Mouse (Mus musculus): ENCODE measurements around the gene Aaed1.

Gene Aaed1

DNA sequence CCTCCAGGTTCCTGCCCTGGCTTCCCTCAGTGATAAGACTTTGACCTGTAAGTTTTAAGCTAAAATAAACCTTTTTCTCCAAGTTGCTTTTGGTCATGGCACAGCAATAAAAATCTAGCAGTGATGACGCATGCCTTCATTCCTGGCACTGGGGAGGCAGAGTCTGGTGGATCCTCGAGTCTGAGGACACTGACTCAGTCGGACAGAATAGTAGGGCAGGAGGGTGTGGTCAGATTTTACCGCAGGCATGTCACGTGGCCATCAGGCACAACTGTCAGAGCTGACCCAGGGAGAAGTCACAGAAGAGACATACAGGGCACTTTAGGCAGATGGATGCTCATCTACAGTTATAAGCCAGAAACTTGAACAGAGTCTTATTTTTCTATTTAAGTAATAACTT lies 60.4 kb downstream of the Aaed1 start:
- no peak for DNase-seq (ENCODE audit: low spot score in 2 of 2)

DNA sequence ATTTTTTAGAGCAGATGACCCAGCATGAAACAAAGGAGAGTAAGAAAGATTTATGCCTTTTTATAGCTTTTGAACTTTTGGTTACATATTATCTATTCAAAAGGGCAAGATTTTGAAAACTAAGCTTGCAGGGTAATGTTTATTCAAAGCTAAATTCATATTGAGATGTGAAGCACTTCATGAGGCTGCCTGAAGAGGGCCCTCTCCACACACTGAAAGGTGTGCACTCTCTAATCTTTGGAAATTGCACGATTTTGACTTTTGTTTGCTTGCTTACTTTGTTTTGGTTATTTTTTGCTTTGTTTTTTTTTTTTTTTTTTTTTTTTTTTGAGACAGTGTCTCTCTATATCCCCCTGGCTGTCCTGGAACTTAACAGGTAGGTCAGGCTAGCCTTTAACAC lies 62.1 kb downstream of the Aaed1 start:
- no peak for DNase-seq (ENCODE audit: low spot score in 2 of 2)

DNA sequence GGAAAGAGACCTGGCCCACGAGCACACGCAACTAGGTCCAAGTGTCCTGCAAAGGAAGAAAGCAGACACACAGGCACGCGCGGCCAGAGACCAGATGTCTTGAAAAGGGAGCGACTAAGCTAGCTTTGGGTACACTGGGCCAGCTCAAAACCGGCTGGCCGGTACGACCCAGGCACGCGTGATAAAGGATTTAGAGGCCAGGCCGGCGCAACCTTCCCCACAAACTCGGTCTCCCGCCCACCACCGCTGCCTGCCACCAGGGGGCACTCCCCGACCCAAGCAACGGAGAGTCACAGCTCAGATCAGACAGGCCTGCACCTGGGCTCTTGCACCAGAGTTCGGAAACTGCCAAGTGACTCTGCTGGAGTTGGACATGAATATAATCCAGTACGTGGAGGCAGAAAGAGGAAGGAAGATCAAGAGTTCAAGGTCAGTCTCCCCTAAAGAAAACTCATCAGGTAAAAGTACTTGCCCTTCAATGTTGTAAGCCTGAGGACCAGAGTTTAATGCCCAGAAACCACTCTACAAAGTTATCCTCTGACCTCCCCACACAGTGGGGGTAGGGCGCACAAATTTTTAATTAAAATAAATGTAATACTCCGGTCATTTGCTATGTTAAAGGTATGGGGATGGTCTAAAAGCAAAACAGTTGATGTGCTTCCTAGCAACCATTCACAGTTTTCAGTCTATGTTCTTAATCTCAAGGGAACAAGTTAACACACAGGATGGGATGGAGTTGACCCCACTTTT lies 63.6 kb downstream of the Aaed1 start:
- peak; percentile 83 to 90 for DNase-seq (ENCODE audit: low spot score in 2 of 2)

DNA sequence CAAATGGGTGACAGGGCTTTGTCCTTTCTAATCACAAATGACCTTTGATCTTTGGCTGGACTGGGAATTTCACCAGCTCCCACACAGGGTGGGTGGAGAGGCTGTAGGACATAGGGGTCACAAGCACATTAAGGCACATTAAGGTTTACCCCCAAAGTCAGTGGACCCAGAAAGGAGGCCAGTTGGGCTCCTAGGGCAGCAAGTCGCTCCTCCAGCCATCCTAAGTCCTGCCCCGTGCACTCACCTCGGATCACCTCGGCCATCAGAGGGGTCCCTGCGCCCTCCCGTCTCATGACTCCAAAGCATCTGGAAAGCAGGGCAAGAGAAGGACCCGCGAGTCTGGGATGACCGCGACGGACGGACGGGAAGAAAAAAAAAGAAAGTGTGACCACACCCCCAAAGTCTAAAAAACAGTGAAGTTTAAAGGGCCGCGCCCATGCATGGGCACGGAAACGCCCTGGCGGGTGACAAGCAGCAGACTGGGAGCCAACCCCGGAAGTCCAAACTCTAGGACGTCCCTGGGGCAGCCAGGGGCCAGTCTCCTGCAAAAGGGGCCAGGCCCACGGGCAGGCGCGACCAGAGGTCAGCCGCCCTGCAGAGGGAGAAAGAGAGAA lies 64.2 kb downstream of the Aaed1 start:
- DNase-seq (ENCODE audit: low spot score in 2 of 2): peak; percentile 62 to 63

DNA sequence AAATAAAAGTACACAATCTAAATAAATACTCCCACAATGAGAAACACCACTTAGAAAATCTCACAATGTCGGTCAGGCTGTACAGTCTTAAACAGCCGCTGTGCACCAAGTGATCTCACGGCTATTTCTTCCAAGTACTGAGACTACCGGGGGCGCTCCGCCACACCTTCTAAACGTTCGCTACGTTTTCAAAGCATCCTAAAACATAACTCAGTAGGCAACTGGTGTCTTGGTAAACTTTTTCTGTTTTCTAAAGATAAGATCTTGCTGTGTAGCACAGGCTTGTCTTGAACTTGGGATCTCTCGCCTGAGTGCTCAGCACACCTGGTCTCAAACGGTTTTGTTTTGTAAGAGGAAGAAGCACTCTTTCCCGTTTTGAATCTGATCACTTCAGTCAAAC lies 66.4 kb downstream of the Aaed1 start:
- no peak for DNase-seq (ENCODE audit: low spot score in 2 of 2)

DNA sequence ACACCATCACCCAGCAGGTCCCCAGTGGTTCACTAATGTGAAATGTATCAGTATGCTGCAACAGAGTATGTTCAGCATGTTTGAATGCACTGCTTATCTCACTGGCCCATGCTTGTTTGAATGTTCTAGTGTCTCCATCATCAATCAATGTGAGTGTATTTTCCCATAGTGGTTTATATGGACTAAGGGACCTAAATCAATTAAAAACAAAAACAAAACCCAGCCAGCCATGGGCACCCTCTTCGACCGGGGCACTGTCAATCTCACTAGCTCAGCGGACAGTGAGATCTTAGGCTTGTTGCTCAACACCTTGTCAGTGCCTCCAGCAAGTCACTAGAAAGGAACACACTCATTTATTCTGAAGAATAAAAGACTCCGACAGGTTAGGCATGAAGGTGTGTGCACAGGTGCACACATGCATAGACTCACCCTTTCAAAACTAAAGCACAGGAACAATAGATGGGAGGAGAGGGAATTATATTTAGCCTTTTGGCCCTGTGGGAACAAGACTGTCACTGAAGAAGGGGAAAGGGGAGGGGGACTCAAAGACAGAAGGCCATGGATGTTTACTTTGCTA lies 67.7 kb downstream of the Aaed1 start:
- DNase-seq (ENCODE audit: low spot score in 2 of 2): no peak

DNA sequence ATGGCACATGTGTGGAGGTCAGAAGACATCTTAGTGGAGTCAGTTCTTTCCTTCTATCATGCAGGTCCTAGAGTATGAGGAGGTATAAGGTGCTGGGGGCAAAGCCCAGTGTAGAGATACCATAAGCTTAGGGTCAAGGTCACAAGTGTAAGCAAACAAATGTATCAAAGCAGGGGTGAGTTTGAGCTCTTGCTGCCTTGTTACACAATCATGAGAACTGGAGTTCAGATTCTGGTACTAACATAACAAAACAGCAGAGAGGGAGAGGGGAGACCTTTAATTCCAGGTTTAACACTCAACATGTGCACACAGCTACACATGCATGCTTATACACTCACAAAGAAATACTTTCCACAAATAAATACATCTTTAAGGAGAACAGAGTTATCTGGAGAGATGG lies 69.8 kb downstream of the Aaed1 start:
- DNase-seq (ENCODE audit: low spot score in 2 of 2): no peak

DNA sequence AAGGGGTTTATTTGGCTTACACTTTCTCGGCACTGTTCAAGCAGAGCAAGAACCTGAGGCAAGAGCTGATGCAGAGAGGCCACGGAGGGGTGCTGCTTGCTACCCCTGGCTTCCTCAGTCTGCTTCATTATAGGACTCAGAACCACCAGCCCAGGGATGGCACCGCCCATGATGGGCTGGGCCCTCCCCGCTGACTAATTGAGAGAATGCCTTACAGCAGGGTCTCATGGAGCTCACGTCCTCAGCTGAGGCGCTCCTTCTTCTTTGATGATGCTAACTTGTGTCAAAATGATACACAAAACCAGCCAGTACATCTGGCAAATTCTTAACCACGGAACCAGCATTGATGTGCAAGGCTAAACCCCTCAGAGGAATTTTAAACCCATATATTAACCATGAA lies 71.9 kb downstream of the Aaed1 start:
- no peak for DNase-seq (ENCODE audit: low spot score in 2 of 2)

DNA sequence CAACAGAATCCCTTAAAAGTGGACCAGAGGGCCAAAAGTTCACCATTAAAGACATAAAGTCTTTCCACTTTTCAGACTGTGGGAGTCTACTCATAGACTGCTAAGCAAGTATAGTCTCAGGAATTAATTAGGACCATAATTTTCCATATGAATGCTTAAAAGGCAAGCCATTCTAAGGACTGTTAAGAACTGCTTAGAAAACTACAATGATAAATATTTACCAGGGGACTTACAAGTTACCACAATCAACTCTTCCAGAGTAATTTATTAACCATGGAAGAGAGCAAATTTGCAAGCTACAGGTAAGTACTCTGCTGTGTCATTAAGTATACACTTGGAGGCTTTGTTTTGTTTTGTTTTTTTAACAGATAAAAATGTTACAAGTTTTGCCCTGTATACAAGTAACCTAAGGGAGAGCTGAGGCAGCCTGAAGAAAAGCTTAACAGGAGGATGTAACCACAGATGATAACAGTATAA lies 74.8 kb downstream of the Aaed1 start:
- DNase-seq (ENCODE audit: low spot score in 2 of 2): no peak

DNA sequence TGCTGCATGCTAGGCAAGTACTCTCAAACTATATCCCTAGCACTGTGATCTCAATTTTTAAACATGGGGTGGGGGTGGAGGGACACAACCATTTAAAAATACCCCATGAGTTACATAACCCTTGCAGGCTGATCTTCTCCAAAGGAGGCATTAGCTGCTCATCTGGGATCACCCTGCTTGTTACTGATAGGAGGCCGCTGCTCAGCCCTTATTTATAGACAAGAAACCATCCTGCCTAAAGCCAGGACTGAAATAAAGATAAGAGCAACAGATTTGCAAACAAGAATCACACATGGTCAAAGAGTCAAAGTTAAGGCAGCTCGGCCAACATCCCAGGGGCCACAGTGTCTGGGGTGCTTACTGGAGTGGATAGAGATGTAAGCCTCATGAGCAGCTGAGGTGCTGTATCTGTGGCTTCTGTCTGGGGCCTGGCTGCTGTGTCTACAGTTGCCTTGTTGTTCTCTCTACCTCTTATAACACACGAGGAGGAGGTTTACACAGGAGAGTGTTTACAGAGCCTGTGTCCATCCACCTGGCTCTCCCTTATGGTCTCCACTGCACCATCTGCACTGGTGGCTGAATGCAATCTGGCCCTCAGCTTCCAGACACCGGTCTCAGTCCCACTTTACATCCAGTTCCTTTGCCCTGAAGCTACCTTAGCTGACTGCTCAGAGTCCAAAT lies 75.4 kb downstream of the Aaed1 start:
- no peak for DNase-seq (ENCODE audit: low spot score in 2 of 2)

DNA sequence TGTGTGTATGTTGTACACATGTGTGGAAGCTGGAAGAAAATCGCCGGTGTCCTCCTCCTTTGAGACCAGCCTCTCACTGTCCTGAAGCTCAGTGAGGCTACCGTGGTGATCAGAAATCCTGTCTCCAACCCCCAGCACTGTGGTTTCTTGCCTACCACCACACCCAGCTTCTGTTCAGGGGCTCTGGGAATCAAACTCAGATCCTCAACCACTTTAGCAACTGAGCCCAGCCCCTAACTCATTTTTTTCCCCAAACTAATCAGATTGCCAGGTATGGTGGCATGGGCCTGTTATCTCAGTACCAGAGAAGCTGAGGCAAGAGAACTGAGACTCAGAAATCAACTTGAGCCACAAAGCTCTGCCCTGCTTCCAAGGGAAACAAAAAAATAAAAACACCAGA lies 76.7 kb downstream of the Aaed1 start:
- DNase-seq (ENCODE audit: low spot score in 2 of 2): no peak

DNA sequence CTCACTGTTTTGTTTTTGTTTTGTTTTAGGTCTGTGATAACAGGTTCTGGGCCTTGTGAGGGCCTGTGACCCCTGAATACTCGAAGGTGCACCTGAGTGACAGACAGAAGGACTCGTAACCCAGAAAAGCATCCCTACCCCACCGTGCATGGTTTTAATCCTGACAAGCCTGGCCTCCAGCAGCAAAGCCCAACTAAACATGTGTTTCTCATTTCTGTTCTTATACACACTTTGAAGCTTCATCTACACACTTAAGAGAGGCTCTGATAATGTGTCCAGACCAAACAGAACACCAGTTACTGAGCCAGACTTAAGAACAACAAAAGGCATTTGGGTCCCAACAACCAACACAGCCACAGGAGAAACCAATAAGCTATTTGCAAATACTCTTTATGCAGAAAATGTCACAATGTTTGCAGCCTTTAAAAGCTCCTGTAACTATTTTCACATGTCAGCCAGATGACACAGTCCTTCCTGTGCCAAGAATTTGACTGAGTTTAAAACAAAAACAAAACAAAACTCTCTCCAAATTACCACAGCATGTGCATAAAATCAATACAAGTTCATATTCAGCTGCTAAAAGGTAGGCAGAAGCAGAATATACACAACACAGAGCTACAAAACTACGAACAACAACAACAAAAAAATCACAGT lies 77.3 kb downstream of the Aaed1 start:
- no peak for DNase-seq (ENCODE audit: low spot score in 2 of 2)

DNA sequence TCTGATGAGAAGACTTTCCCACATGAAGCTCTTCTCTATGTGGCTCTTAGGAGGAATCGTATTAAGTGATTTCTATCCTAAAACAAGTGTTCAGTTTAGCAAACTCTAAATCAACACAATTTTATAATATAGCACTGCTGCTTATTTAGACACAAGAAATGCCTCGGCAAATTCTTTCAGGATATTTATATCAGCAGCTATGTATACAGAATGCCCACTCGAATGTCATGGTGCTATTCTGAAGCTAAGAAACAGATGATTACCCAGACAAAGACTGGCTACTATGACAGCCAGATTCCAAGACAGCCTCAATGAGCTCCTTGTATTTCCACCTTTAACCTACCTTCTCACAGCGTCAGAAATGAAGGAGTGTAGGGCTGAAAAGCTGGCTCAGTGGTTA lies 79.4 kb downstream of the Aaed1 start:
- no peak for DNase-seq (ENCODE audit: low spot score in 2 of 2)

DNA sequence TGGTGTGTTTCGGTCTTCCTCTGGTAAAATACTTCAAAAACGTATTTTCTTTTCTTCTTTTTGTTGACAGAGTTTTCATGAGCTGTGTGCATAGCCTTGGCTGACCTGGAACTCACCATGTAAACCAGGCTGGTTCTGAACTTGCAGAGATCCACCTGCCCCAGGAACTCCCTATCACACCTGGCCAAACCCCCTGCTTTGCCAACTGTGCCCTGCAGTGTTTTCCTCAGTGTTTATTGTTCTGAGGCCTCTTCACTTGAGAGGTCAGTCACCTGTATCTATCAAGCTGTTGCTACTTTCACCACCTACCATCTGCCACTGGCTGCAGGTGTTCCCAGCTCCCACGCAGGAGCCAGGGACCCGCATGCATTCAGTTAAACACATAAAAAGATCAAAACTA lies 85.8 kb downstream of the Aaed1 start:
- no peak for DNase-seq (ENCODE audit: low spot score in 2 of 2)

DNA sequence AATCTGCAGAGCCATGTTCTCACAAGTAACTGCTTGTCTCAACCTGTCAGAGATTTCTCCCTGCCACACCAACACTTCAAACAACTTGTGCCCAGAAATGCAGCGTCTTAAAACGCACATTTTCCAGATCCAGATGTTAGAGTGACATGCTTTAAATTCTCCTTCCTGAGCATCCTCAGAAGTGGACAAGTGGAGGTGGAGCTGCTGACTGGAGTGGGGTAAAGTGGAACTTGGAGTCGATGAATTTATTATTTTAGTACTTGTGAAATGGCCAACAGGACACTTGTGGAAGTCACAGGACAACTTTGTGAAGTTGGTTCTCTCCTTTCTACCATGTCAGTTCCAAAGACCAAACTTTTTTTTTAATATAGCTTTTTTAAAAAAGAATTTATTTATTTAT lies 86.8 kb downstream of the Aaed1 start:
- DNase-seq (ENCODE audit: low spot score in 2 of 2): no peak
